Mouse (Mus musculus): ENCODE data around the gene Emp1.
A peak's percentile ranks its signal among the peaks of the same experiment; 100 is the strongest.

Emp1 gene

GRCm38 (mm10) chr6:135362459-135363159 is at the start of gene Emp1:
Gene Emp1 (plus strand): TSS chr6:135362545.
- DNase-seq: peak; percentile 45 to 47

DNA sequence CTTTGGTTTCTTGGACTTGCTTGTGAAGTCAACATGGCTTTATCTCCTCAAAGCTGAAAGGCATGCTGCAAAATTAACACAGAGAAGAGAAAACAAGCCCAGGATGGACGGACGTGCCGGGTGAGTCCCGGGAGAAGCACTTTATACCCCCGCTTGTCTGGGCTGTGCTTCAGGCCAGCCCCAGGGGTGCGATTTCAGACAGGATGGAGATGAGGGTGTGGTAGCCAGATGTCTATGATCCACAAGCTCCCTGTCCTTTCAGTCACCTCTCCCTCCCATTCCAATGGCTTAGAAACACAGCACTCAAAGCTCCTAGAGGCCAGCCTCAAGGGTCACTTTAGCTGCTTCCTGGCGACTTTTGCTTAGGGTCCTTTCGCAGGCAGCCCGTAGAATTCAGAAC is 48.4 kb upstream of the Emp1 start:
- DNase-seq: no peak

DNA sequence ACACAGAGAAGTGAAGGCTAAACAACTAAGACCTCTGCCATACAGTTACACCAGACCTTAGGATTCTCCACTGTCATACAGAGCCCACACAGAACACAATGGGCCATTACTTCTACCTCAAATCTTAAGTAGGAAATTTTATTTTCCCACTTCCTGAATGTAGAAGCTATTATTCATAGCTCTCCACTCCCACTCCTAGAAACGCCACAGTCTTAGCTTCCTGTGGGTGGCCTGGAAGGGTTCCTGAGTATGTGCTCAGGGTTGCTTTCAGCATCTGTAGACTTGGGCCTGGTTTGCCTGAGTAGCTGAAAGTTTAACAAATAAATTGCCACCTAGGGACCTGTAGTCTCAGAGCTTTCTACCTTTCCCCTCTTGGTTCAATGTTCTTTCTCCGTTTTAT is 46.2 kb upstream of the Emp1 start:
- DNase-seq: no peak

- no peak for DNase-seq
Measured at GRCm38 (mm10) chr6:135319431-135319933, 42.9 kb upstream of the Emp1 start.

GRCm38 (mm10) chr6:135322749-135323148 is 39.6 kb upstream of the Emp1 start:
- DNase-seq: no peak

GRCm38 (mm10) chr6:135323311-135323982 is 38.9 kb upstream of the Emp1 start:
- peak; percentile 56 to 65 for DNase-seq

- DNase-seq: no peak
Measured at GRCm38 (mm10) chr6:135324111-135324510, 38.2 kb upstream of the Emp1 start.

DNA sequence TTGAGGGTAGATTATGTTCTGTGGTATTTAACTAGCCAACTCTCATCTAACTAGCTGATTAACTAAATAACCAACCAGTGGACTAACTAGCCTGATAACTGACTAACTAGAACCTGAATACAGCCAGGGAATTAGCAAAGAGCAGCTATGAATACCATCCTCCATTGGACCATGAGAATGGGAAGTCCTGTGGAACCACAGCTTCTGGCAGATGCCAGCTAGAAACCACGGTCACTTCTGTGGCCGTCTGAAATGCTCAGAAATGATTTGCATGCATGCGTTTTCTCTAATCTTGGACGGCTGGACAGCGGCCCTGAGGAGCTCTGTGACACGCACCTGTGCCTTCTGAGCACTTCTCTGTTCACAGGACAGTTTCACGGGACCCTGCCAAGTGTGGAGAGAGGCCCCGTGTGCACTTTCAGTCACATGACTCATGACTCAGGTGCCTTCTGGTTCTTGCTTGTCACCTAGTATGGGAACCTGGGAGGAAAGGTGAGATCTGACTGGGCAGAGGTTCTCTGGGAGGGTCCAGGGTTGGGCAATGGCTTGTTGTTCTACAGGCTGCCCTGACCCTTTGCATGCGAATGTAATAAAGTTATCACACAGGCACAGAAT is 37.6 kb upstream of the Emp1 start:
- DNase-seq: no peak

DNA sequence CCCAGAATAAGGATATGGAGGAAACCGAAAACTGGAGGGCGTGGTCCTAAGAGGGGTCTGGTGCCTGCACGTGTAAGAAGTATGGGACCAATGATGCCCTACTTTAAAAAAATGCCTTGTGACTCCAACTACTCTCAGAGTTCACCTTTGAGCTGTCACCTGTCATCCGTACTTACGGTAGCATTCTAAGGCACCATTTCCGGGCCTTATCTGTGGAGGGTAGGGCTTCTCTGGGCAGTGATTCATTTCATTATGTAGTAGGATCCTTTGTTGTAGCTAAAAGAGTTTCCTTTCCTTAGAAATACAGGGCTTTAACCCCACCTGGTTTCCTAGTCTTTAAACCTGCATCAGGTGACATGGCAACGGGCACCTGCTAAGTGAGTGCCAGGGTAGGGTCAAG is 35.5 kb upstream of the Emp1 start:
- no peak for DNase-seq

DNA sequence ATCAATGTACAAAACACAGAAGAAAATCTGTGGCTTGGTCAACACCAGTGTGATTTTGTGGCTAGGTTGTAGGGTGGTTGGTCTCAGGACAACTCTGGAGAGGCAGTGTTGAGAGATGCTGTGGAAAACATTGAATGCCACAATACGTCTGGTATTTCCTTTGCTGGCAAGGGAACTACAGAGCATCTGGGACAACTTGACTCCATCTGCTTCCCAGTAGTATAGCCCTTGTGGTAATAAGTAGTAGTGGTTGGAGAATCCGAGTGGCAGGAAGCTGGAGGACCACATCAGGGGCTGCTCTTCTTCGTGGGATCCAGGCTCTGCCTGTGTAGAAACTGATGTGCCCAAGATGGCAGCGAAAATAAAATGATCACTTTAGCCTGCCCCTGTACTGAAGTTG is 30.4 kb upstream of the Emp1 start:
- no peak for DNase-seq

- peak in 1 of 2 experiments; percentile 29 for DNase-seq
Measured at GRCm38 (mm10) chr6:135332737-135333281, 29.5 kb upstream of the Emp1 start.

DNA sequence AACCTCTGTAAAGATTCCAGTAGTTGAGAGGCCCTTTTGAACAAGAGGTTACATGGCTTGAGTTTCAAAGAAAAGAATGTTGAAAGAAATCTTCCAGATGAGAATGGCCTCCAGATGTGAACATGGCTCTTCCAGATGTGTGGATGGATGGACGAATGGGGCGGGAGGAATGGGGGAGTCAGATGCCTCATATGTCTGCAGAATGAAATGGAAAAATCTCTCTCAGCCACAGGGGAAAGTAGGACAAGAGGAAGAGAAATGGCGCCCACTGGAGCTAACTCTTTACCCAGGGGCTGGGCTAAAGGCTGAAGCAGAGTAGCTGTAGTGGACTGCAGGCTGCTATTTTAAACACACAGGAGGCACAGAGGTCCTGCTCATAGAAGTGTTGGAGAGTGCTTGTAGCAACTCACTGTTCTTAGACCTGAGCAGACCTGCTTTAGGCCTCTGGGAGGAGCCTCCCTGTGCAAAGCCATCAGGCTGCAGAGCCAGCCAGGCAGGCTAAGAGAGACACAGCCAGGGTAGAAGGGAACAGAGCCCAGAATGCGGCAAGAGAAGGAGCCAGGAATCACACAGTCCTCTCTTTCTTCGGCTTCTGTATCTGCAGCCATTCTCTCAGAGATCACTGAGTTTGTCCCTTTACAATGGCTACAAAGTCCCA is 28.2 kb upstream of the Emp1 start:
- peak; percentile 24 to 30 for DNase-seq

GRCm38 (mm10) chr6:135336376-135336775 is 26.0 kb upstream of the Emp1 start:
- peak in 1 of 2 experiments; percentile 12 for DNase-seq

- peak in 1 of 2 experiments; percentile 8 for DNase-seq
Measured at GRCm38 (mm10) chr6:135340355-135341075, 21.8 kb upstream of the Emp1 start.

DNA sequence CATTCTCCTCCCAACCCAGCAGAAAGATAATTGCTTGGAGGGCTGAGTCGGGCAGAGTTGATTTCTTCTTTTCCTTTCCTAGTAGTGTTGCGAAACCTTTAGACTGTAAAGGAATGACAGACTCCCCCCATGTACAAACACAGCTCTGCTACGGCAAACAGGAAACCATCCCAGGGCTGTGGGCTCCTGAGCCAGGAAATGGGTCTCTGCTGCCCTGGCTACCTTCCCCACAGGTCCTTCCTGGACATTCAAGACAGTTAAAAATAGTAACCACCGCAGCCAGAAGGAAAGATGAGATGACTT is 21.3 kb upstream of the Emp1 start:
- DNase-seq: no peak

- peak; percentile 42 to 52 for DNase-seq
Measured at GRCm38 (mm10) chr6:135351638-135352302, 10.6 kb upstream of the Emp1 start.

DNA sequence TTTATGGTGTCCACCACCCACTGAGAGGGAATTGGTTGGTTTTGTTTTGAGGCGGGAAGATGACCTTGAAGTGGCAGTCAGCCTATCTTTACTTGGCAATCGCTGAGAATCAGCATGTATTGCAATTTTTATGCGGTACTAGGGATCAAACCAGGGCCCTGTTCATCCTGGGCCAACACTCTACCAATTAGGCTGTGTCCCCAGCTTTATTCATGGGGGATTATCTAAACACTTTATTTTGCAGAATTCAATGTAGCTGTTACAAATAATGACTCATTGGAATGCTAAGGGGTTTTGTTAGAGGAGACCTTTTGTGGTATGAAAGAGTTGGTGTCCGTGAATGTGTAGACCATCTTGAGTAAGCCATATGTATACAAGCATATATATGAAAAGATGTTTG is 9.8 kb upstream of the Emp1 start:
- no peak for DNase-seq

DNA sequence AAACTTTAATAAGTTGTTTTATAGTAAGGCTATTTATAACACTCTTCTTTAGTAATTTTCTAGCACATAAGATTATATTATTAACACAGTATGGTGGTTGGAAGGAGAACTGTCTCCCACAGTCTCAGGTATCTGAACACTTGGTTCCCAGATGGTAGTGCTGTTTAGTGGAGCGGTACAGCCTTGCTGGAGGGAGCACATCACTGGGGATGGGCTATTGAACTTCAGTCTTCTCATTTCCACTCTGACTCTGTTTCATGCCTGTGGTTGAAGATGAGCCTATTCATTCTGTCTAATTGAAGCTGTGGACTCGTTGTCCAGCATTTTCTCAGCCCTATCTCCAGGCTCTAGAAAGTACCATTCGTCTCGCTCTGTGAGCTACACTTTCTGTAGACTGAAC is 7.4 kb upstream of the Emp1 start:
- DNase-seq: no peak

GRCm38 (mm10) chr6:135360331-135360730 is 2.0 kb upstream of the Emp1 start:
- no peak for DNase-seq

GRCm38 (mm10) chr6:135362098-135362458 is 267 bp upstream of the Emp1 start:
- no peak for DNase-seq

DNA sequence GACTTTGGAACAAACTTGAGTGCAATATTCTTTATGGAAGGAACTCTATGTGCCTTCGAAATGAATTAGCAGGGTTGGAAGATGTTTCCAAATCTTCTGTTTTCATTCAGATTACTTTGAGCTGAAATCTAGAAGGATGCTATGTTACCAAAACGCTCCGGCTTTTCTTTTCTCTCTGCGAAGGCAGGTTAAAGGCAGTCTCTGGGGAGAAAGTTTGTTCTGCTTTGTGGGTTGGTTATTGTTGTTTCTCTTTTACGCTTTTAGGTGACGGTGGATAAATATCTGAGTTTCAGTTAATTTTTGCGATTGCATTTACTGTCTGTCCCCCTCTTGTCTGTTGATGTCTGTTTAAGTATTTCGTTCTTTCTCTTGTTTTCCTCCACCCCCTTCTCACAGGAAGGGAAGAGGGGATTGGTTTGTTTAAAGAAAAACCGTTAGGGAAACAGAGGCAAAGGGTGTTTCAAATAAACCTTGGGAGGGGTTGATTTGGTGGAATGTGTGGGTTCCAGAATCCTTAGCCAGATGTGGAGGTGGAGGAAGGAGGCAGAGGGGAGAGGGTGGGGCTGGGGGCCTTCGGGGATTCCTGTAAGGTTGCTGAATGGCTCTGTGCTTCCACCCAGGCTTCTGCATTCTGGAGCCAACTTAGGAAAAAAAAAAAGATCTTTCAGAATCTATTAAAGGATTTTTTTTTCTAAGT is 1.1 kb downstream of the Emp1 start:
- DNase-seq: no peak
